Mouse (Mus musculus): Measurements from ENCODE around the gene Fancd2. TPM values are rescaled to one million over a fixed set of nuclear protein-coding genes. Genes with fewer than 3 reads are reported as not detected.

Gene Fancd2
- total RNA-seq, 2 experiments from 2014 or later = 0.26 to 0.53 TPM

DNA sequence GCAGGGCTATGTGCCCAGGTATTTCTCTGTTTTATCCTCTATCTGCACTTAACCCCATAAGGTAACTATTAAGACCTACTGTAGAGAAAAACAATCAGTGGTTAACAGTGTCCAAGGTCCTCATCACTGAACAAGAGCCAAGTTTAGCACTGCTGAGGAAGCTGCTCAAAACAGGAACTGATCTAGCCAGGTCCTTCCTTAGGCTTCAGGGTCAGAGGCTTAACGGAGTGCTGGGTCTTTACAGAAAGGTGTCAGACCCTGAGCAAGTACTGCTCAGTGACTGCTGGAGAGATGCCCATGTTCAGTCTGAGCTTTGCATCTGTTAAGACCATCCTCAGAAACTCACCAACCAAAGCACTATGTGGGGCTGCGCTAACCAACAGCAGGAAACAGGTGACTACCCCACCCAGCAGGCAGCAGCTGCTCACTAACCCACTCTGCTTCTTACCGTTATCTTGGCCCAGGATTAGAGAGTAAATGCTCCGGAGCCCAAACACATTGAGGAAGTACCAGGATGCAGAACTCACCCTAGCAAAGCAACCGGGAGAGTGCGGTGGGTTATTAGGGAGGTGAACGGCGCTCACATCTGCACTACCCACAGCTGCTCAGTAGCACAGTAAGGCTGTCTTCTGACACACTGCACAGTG is 13.9 kb upstream of the Fancd2 start:
- intact Hi-C loops (cut with DNase I) = no loop called here
- DNase-seq (ENCODE audit: low spot score) = no peak

DNA sequence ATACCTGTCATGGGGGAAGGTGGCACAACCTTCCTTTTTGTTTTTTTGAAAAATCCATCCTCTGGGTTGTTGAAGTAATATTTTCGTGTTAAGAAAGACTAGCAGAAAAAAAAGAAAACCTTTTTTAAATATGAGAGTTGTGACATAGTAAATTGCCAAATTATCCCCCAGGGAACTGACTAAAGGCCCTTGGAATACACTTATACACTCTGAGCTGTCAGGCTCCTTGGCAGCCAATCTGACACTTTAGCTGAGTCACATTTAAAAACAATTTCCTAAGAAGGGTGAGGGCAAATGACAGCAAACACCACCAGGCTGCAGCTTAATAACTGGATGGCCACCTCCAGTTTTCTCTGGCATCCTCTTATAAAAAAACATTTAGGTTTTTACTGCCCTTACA is 9.2 kb upstream of the Fancd2 start:
- DNase-seq (ENCODE audit: low spot score) = no peak
- intact Hi-C loops (cut with DNase I) = no loop called here

DNA sequence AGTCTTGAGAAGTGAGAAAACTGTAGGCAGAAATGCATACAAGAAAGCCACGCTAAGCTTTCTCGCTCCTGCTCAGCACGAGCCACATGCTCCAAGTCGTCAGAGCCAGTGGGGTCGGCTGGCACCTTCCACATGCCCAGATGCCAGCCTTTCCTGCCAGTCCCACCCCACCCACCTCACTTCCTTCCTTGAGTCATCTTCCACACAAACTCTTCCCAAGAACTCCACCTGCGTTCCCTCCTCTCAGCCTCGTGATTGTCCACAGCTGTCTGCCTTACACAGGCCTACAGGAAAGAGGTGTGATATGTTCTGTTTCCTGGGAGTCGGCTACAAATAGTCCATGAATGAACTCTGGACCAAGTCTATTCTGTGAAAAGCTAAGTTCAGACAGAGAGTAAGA is 8.1 kb upstream of the Fancd2 start:
- intact Hi-C loops (cut with DNase I) = no loop called here
- no peak for DNase-seq (ENCODE audit: low spot score)

DNA sequence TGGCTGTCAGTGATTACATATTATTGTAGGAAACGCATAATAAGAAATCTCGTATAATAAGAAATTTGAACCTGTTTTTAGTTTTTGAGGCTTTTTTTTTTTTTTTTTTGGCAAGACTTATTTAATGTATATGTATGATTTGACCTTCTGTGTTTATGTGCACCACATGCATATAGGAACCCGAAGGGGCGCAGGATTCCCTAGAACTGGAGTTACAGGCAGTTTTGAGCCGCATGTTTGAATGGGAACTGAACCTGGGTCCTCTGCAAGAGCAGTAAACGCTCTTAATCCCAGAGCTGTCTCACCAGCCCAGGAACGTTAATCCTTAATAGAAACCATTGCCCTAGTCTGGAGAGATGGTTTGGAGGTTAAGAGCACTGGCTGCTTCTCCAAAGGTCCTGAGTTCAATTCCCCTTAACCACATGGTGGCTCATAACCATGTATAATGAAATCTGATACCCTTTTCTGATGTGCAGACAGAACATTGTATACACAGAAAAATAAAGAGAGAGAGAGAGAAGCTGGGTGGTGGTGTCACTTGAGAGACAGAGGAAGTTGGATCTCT is 440 bp downstream of the Fancd2 start:
- intact Hi-C loops (cut with DNase I) = loop anchor here (5.0 kb wide), 1 partner anchor 75 kb away; no protein-coding TSS in a partner anchor
- DNase-seq (ENCODE audit: low spot score) = no peak

DNA sequence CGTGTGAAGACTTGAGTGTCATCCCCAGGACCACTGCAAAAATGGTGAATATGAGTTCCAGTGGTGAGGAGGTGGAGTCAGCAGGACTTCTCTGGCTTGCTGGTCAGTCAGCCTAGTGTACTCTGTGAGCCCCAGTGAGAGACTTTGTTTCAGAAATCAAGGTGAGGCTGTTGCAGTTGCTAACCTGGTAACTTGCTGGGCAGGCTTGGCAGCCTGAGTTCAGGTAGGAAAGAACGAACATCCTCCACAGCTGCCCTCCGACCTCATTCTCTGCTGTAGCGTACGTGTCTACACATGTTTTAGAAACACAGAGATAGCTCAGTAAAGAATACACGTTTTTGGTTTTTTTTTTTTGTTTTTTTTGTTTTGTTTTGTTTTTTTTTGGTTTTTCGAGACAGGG is 3.4 kb downstream of the Fancd2 start:
- intact Hi-C loops (cut with DNase I) = loop anchor here (5.0 kb wide), 1 partner anchor 72 kb away; no protein-coding TSS in a partner anchor

DNA sequence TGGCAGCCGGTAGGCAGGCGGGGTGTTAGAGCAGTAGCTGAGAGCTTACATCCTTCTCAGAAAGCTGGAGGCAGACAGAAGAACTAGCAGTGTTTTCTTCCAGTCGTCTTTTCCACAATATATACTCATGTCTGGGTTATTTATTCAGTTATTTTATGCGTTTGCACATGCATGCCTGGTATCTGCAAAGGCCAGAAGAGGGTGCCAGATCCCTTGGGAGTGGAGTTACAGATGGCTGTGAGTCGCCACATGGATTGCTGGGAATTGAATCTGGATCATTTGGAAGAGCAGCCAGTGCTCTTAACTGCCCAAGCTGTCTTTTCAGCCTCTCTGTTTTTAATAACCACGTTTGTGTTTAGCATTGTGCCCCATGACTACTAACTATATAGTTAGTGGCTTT is 10.1 kb downstream of the Fancd2 start:
- intact Hi-C loops (cut with DNase I) = no loop called here
- no peak for DNase-seq (ENCODE audit: low spot score)

More for the DNA sequence above, 3.4 kb downstream of the Fancd2 start:
- no peak for DNase-seq (ENCODE audit: low spot score)

DNA sequence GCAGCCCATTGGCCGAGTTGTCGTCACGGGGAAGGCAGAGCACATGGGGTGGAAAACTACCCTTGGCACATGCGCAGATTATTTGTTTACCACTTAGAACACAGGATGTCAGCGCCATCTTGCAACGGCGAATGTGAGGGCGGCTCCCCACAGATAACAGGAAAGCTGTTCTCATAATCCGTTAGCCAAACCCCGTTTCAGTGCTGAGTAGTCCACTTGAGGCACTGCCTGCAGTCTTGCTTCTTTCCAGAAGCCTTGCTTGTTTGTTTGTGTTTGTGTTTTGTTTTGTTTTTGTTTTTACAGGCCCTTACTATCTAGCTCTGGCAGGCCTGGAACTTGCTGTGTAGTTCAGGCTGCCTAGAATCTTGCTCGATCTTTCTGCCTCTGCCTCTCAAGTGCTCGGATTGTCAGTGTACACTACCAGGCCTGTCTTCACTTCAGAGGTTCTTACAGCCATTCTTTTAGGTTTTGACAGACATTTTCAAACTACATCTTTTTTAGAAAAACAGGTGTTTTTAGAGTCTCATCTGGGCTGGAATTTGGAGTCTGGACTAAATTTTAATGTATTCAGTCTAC is 12.5 kb downstream of the Fancd2 start:
- no peak for DNase-seq (ENCODE audit: low spot score)
- intact Hi-C loops (cut with DNase I) = no loop called here

DNA sequence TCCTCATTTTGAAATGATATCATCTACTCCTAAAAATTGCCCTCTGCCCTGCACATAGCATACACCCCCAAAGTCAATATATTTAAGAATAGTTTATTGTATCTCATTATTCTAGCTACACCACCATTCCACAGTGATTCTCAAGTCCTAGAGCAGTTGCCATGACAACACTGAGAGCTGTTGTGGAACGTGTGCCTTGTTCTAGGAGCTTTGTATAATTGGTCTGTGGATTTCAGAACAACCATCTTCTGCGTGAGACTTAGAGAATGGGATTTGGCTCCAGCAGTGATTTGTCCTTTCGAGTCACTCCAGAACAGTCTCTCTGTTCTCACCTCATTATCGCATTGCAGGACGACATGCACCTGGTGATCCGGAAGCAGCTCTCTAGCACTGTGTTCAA is 28.3 kb downstream of the Fancd2 start:
- intact Hi-C loops (cut with DNase I) = no loop called here
- no peak for DNase-seq (ENCODE audit: low spot score)

DNA sequence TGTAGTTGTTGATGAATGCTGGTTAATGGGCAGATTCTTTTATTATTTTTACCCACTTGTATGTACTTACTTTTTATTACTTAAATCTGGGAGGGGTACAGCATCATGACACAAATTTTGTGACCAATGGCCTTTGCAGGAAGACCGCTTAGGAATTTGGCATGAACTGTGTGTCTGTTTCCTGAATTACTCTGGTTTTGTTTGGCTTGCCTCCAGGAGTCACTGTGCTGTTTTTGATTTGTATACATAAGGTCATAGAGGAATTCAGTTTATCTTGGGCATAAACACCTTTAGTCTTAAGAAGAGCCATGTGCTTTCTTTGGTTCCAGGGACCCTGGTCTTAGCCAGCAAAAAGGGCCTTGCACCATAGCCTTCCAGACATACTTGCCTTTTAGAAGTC is 33.1 kb downstream of the Fancd2 start:
- DNase-seq (ENCODE audit: low spot score) = no peak
- intact Hi-C loops (cut with DNase I) = no loop called here

DNA sequence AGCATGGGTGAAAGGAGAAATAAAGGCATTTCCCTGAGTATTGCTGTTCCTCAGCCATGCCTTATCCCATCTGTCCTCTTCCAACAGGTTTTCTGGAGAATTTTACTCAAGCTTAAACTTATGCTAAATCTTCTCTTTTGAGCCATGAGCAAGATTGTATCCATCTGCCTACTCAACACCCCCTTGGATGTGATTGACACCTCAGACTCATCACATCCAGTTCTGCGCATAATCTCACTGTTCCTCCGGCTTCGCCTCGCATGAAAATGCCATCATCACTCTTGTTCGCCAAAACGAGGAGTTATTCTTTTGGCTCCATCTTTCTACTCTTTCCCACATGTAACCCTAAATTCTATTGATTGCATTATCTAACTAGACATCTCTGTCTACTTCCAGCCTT is 44.6 kb downstream of the Fancd2 start:
- intact Hi-C loops (cut with DNase I) = no loop called here
- DNase-seq (ENCODE audit: low spot score) = no peak

DNA sequence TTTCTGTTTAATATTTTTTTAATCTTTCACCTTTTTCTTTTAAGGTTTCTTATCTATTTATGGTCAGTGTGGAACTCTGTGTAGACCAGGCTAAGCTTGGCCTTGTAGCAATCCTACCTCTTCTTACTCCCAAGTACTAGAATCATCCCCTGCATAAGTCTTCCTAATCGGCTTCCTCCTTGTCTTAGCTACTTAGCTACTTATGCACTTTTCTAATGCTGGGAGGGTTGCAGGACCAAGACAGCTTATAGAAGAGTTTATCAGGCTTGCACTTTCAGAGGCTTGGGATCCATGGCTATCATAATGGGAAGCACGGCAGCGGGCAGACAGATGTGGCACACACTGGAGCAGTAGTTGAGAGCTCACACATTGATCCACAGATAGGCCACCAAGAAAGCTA is 47.8 kb downstream of the Fancd2 start:
- intact Hi-C loops (cut with DNase I) = no loop called here
- no peak for DNase-seq (ENCODE audit: low spot score)

DNA sequence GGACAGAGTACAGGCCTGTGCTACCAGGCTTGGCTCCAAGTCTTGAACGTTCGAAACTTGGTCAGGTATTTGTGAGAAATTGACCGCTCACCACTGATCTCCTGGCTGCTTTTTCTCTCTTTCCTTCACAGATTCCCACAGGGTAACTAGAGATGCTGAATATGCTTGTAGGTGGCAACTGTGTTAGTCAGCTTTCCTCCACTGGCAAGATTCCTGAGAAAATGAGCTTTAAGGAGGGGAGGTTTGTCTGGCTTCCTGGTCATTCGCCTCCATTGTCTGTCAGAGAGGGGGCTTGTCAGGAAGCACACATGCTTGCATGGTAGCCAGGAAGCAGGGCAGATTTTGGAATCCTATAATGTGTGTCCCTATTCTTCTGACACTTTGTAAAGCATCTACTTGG is 51.5 kb downstream of the Fancd2 start:
- no peak for DNase-seq (ENCODE audit: low spot score)
- intact Hi-C loops (cut with DNase I) = no loop called here

DNA sequence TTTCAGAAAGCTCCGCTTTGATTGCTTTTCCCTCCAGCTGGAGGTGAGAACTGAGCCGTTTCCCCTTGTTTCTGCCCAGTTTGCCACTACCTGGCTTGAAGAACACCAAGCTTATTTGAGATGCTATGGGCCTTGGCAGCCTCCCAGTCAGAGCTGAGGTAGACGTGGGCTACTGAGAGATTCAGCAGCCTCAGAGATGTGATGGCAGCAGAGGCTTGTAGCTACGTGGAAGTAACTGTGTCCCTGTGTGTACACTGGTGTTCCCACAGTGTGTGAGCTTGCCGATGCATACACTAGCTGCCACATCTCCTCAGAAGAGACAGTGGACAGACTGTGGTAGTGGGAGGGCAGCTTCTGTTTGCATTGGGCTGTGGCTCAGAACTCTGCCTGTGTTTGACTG is 53.6 kb downstream of the Fancd2 start:
- DNase-seq (ENCODE audit: low spot score) = no peak
- intact Hi-C loops (cut with DNase I) = no loop called here

DNA sequence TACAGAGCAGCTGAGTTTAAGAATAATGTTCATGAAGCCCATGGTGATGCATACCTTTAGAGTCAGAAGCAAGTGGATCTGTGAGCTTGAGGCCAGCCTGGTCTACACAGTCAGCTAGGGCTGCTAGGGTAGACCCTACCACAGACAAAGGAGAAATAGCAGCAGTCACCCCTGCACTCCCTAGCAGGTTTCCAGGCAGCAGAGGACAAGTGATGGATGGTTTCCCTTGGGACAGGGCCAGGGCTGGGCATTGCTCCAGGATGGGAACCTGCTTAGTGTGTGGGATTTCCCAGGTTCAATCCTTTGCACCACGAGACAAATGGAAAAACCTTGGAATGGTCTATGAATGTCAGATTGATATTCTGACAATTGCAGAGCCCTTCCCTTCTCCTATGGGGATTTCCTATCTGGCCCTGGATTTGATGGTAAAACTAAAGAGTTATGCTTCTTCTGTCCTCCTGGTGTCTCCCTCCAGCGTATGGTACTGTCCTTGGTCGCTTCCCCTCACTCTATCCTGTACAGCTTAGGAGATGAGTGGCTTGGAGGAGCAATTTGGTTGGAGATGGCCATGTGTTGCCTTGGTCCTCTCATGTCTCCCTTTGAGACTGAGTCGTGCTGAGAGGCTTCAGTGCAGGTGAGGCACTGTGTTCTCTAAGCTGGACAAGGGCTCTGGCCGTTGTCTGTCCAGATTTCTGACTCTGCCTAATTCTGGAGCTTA is 55.1 kb downstream of the Fancd2 start:
- intact Hi-C loops (cut with DNase I) = no loop called here
- DNase-seq (ENCODE audit: low spot score) = no peak

DNA sequence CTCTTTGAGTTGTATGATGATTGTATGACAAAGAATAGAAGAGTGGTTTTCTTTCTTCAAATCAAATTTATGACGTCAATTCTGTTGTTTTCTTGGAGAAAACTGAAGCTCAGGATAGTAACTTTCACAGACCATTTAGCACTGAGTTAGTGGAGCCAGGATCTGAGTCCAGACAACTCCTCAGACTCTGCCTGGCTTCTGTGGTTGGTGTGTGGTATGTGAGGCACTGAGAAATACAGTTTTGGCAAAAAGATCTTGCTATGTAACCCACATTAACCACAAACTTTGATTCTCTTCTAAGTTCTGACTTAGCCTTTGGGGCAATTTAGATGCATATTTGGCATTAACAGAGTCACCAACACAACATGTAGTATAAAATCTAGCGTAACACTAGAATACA is 61.2 kb downstream of the Fancd2 start:
- intact Hi-C loops (cut with DNase I) = no loop called here
- no peak for DNase-seq (ENCODE audit: low spot score)

DNA sequence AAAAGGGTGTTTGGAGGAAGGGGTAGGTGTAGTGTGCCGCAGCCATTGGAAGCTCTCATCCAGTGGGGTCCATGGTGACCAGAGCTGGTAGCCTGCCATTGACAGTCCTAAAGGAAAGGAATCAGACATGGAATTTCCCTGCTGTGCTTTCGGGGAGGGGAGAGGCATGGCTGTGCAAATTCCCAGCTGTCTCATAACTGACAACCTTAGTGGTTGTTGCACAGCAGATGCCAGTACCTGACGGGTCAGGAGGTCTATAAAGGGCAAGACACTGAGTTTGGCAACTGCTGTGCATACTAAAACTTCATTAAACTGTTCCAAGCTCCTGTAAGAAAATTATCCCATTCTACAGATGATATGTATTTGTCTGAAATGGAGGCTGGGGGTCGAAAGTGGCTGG is 66.5 kb downstream of the Fancd2 start:
- intact Hi-C loops (cut with DNase I) = no loop called here
- DNase-seq (ENCODE audit: low spot score) = no peak

DNA sequence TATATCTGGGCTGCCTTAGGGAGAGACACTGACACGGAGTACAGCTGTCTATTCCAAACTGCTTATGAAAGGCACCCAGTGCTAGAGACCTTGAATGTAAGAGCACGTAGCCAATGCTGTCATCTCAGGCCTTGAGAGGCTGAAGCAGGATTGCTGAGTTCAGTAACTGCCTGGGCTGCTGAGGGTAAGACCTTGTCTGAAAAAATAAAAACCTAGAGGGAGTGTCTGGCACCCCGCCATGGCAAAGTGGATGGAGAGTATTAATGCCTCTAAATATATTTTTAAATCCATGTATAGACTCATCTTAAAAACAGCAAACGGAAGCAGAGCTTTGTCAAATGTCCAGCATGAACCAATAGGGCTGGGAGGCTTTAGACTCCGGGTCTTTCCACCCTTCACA is 68.4 kb downstream of the Fancd2 start:
- intact Hi-C loops (cut with DNase I) = no loop called here
- no peak for DNase-seq (ENCODE audit: low spot score)

DNA sequence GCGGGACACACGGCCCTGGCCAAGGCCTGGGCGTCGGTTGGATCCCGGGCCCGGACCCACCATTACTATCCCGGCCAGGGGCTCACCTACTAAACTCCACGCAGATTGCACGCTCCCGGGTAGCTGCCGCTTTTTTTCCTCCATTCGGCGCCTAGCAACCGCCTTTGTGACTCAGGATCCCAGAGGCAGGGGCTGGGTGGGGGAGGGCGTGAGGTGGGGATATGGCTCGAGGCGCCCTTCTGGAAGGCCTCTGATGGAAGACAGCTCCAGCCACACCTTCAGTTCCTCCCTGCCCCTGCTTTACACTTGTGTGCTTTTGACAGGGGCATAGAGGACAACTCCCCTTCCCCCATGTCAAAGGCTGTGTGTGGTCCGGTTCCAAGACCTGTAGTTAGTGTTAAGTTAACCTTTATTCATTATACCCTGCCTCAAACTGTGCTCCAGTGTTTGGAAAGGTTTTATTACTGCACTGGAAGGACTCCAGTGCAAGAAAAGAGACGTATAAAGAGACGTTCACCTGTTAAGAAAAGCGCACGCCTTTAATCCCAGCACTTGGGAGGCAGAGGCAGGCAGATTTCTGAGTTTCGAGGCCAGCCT is 69.2 kb downstream of the Fancd2 start, which contains the start of gene Fancd2os:
Gene Fancd2os, minus strand, starts transcription at position 173 of the 597 bp plus-strand sequence.
- DNase-seq (ENCODE audit: low spot score) = no peak
- intact Hi-C loops (cut with DNase I) = no loop called here

DNA sequence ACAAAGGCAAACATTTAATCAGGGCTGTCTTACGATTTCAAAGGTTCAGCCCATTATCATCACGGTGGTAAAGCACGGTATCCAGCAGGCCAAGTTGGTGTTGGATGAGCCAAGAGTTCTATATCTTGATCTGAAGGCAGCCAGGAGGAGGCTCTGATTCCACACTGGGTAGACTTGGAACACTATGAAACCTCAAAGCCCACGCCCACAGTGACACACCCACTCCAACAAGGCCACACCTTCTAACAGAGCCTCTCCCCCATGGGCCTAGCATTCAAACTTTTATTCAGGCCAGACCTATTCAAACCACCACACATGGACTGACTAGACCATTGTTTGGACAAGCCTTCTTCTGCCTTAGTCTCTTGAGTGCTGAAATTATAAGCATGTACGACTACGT is 71.3 kb downstream of the Fancd2 start:
- no peak for DNase-seq (ENCODE audit: low spot score)
- intact Hi-C loops (cut with DNase I) = no loop called here

DNA sequence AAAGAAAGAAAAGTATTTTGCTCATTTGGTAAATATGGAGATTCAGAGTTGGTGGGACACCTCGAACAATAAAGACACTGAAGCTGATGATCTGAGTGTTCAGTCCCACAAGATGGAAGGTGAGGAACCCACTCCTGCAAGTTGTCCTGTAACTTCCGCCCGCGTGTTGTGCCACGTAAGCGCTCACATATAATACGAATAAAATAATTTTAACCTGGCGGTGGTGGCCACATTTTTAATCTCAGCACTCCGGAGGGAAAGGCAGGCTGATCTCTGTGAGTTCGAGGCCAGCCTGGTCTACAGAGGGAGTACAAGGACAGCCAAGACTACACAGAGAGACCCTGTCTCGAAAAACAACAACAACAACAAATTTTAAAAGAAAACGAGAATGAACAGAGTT is 72.5 kb downstream of the Fancd2 start:
- intact Hi-C loops (cut with DNase I) = loop anchor here (2.0 kb wide), 1 partner anchor 21 kb away; no protein-coding TSS in a partner anchor
- DNase-seq (ENCODE audit: low spot score) = no peak
